Mouse (Mus musculus) heart, embryonic 16.5 days (tissue): ENCODE measurements at regions not wholly inside any gene's neighbourhood (a gene's known extent, or its start where the extent isn't known, plus 50 kb on each side); places are given as distances from the start of the nearest gene placed in this dataset.

Source experiments
- ATAC-seq: fragments of 200-750 bp; cut with Nextera tagmentation; replicated peaks from 2 replicates; pipeline ENCODE4 v1.8.0; 2017; ENCODE audit warnings: moderate number of reproducible peaks; ENCODE audit not compliant: insufficient read depth, low FRiP score; ENCODE audit errors: extremely low read depth
- H3K27ac ChIP-seq: fragments of 300-500 bp; sonication (generic); 2 replicates; pipeline ENCODE4 v1.5.1; 2014; ENCODE audit warnings: mild to moderate bottlenecking, low read length, control low read depth, moderate library complexity
- H3K27me3 ChIP-seq: fragments of 300-500 bp; sonication (generic); 2 replicates; pipeline ENCODE4 v1.6.1; 2014; ENCODE audit warnings: low read length, mixed read lengths; ENCODE audit not compliant: control insufficient read depth, insufficient read depth
- H3K36me3 ChIP-seq: fragments of 300-500 bp; sonication (generic); 2 replicates; pipeline ENCODE4 v1.6.1; 2014; ENCODE audit not compliant: control insufficient read depth, insufficient read depth
- H3K4me1 ChIP-seq: fragments of 300-500 bp; sonication (generic); 2 replicates; pipeline ENCODE4 v1.6.1; 2014; ENCODE audit warnings: low read length, mixed read lengths; ENCODE audit not compliant: control insufficient read depth, insufficient read depth
- H3K4me2 ChIP-seq: fragments of 300-500 bp; sonication (generic); 2 replicates; pipeline ENCODE4 v1.6.1; 2014; ENCODE audit warnings: low read depth, mild to moderate bottlenecking, control low read depth, low read length
- H3K4me3 ChIP-seq: fragments of 300-500 bp; sonication (generic); 2 replicates; pipeline ENCODE4 v1.5.1; 2014; ENCODE audit warnings: mild to moderate bottlenecking, control low read depth, low read length
- H3K9ac ChIP-seq: fragments of 300-500 bp; sonication (generic); 2 replicates; pipeline ENCODE4 v1.6.1; 2014; ENCODE audit warnings: low read length, control low read depth
- H3K9me3 ChIP-seq: fragments of 300-500 bp; sonication (generic); replicated peaks from 2 replicates; pipeline ENCODE4 v1.6.1; 2016; ENCODE audit warnings: low read length; ENCODE audit not compliant: control insufficient read depth
- WGBS: fragments of 180-500 bp; shearing (Covaris S2); extraction: QIAGEN DNeasy Blood & Tissue Kit; methylation state at CpG from one replicate; pipeline ENCODE4 v1.1.7; 2014; 5-methylcytosine and 5-hydroxymethylcytosine counted together

- no peak overlapping the region for H3K27ac ChIP-seq
- 35% methylated on average over 1 of the region's 1 CpGs for WGBS
- no peak overlapping the region for H3K9ac ChIP-seq
- no peaks in the 10 kb centered on the region for H3K36me3 ChIP-seq
- no peak for ATAC-seq
- H3K4me2 ChIP-seq: no peak overlapping the region
- H3K4me1 ChIP-seq: no peaks in the 10 kb centered on the region
- H3K4me3 ChIP-seq: no peak overlapping the region
- no peaks in the 10 kb centered on the region for H3K27me3 ChIP-seq
- H3K9me3 ChIP-seq: no peaks in the 10 kb centered on the region
Observed at GRCm38 (mm10) chr13:110854213-110854612, 400.6 kb upstream of the Actbl2 start.

- Histone ChIP-seq H3K27me3 (no peaks in the 10 kb centered on the region), H3K9ac (no peak overlapping the region), H3K4me2 (no peak overlapping the region), H3K9me3 (no peaks in the 10 kb centered on the region), H3K36me3 (no peaks in the 10 kb centered on the region), H3K4me1 (no peaks in the 10 kb centered on the region), H3K4me3 (no peak overlapping the region), H3K27ac (no peak overlapping the region)
- WGBS: 70% methylated on average over 4 of the region's 4 CpGs
- ATAC-seq: no peak
Observed at GRCm38 (mm10) chr13:110865902-110866512, 388.8 kb upstream of the Actbl2 start.

- no peaks in the 10 kb centered on the region for H3K36me3 ChIP-seq
- no peaks in the 10 kb centered on the region for H3K4me1 ChIP-seq
- no peak overlapping the region for H3K4me3 ChIP-seq
- no peak overlapping the region for H3K4me2 ChIP-seq
- no peaks in the 10 kb centered on the region for H3K27me3 ChIP-seq
- H3K27ac ChIP-seq: no peak overlapping the region
- no peak; the same call in 1 of the 2 replicates for ATAC-seq
- WGBS: 26% methylated on average over 2 of the region's 2 CpGs
- no peaks in the 10 kb centered on the region for H3K9me3 ChIP-seq
- H3K9ac ChIP-seq: no peak overlapping the region
Observed at GRCm38 (mm10) chr13:110866713-110867112, 388.1 kb upstream of the Actbl2 start.

GRCm38 (mm10) chr13:110871125-110871775 is 383.6 kb upstream of the Actbl2 start:
- H3K4me1 ChIP-seq: no peaks in the 10 kb centered on the region
- no peak overlapping the region for H3K27ac ChIP-seq
- no peaks in the 10 kb centered on the region for H3K36me3 ChIP-seq
- no peaks in the 10 kb centered on the region for H3K27me3 ChIP-seq
- H3K9ac ChIP-seq: no peak overlapping the region
- no peak overlapping the region for H3K4me2 ChIP-seq
- WGBS: 63% methylated on average over 4 of the region's 4 CpGs
- ATAC-seq: no peak
- H3K4me3 ChIP-seq: no peak overlapping the region
- no peaks in the 10 kb centered on the region for H3K9me3 ChIP-seq

GRCm38 (mm10) chr13:110871776-110872135 is 383.1 kb upstream of the Actbl2 start:
- no peaks in the 10 kb centered on the region for H3K4me1 ChIP-seq
- H3K27ac ChIP-seq: no peak overlapping the region
- ATAC-seq: no peak
- H3K36me3 ChIP-seq: no peaks in the 10 kb centered on the region
- H3K4me2 ChIP-seq: no peak overlapping the region
- no peaks in the 10 kb centered on the region for H3K9me3 ChIP-seq
- no peak overlapping the region for H3K9ac ChIP-seq
- H3K4me3 ChIP-seq: no peak overlapping the region
- no peaks in the 10 kb centered on the region for H3K27me3 ChIP-seq
- 43% methylated on average over 1 of the region's 1 CpGs for WGBS

- H3K4me2 ChIP-seq: no peak overlapping the region
Observed at GRCm38 (mm10) chr13:110881573-110881972, 373.2 kb upstream of the Actbl2 start.

GRCm38 (mm10) chr13:110882173-110882572 is 372.6 kb upstream of the Actbl2 start:
- Histone ChIP-seq H3K36me3 (no peaks in the 10 kb centered on the region), H3K4me1 (peaks cover 5% of the 10 kb centered on the region; the same call in 1 of the 2 replicates), H3K27me3 (no peaks in the 10 kb centered on the region), H3K27ac (no peak overlapping the region), H3K4me3 (no peak overlapping the region), H3K4me2 (no peak overlapping the region), H3K9ac (no peak overlapping the region), H3K9me3 (no peaks in the 10 kb centered on the region)
- WGBS: 77% methylated on average over 3 of the region's 3 CpGs
- ATAC-seq: no peak

More at GRCm38 (mm10) chr13:110881573-110881972, 373.2 kb upstream of the Actbl2 start:
- no peak overlapping the region for H3K4me3 ChIP-seq
- no peak overlapping the region for H3K27ac ChIP-seq
- H3K9ac ChIP-seq: no peak overlapping the region
- WGBS: 90% methylated on average over 3 of the region's 3 CpGs
- ATAC-seq: no peak
- H3K36me3 ChIP-seq: no peaks in the 10 kb centered on the region
- H3K4me1 ChIP-seq: peaks cover 5% of the 10 kb centered on the region; the same call in 1 of the 2 replicates
- H3K9me3 ChIP-seq: no peaks in the 10 kb centered on the region
- no peaks in the 10 kb centered on the region for H3K27me3 ChIP-seq

GRCm38 (mm10) chr13:110882661-110883172 is 372.1 kb upstream of the Actbl2 start:
- Histone ChIP-seq H3K9me3 (no peaks in the 10 kb centered on the region), H3K4me2 (peak overlapping the region; percentile 31; the same call in 1 of the 2 replicates), H3K4me1 (peaks cover 5% of the 10 kb centered on the region; the same call in 1 of the 2 replicates), H3K9ac (no peak overlapping the region), H3K27ac (no peak overlapping the region), H3K4me3 (no peak overlapping the region), H3K36me3 (no peaks in the 10 kb centered on the region), H3K27me3 (no peaks in the 10 kb centered on the region)
- no peak for ATAC-seq
- 44% methylated on average over 10 of the region's 10 CpGs for WGBS

- 0 out of 2 replicates have a peak, but pooled peaks have one; percentile 49 for ATAC-seq
- Histone ChIP-seq H3K4me1 (peaks cover 5% of the 10 kb centered on the region; the same call in 1 of the 2 replicates), H3K27ac (no peak overlapping the region), H3K4me3 (no peak overlapping the region), H3K36me3 (no peaks in the 10 kb centered on the region), H3K4me2 (no peak overlapping the region), H3K27me3 (no peaks in the 10 kb centered on the region), H3K9ac (no peak overlapping the region), H3K9me3 (no peaks in the 10 kb centered on the region)
- WGBS: 60% methylated on average over 6 of the region's 6 CpGs
Observed at GRCm38 (mm10) chr13:110893909-110894308, 360.9 kb upstream of the Actbl2 start.
